Mouse (Mus musculus) layer of hippocampus, postnatal 36 days (tissue): ENCODE measurements around the gene Atf7ip. TPM values are rescaled to one million over a fixed set of nuclear protein-coding genes. Genes with fewer than 3 reads are reported as not detected.

Experiments
- DNase-seq, 2 experiments: peaks; one replicate each; pipeline ENCODE4 v3.0.0; 2022
- total RNA-seq, 2 experiments: library from RNA; stranded (reverse); gene quantifications; 2 replicates each; pipeline ENCODE4 v1.2.3; 2021

Gene Atf7ip
- total RNA-seq, 2 experiments from 2014 or later = 101 to 109 TPM

DNA sequence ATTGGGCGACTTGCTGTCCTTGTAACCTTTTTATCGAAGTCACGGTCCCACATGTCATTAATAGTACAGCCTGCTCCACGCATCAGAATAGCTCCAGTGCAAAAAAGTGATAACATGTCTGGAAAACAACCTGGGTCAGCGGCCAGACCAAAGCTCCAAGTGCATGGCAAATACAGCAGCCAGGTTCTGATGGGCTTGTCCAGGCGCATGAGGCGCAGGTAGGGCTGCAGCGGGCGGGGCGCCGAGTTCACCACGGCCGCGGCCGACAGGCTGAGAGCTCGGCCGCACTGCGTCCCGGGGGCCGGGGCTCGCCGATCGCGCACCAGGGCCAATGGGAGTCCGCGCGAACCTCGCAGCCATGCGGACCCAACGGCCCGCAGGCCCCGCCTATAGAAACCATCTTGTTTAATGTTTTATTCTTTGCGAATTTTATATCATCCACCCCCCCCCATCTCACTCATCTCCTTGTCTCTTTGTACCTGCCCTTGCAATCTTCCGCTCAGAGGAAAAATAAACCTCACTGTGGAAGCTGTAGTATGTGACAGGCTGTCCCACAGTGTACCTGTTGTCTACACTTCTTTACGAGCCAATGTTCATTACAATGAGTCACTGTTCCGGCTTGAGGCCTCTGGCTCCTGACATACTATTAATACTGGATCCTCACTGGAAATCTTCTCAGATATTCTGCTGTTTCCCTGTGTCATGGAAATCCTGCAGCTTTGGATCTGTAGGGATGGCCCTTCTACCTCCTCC, 19.0 kb upstream of the Atf7ip start:
- no peak for DNase-seq

DNA sequence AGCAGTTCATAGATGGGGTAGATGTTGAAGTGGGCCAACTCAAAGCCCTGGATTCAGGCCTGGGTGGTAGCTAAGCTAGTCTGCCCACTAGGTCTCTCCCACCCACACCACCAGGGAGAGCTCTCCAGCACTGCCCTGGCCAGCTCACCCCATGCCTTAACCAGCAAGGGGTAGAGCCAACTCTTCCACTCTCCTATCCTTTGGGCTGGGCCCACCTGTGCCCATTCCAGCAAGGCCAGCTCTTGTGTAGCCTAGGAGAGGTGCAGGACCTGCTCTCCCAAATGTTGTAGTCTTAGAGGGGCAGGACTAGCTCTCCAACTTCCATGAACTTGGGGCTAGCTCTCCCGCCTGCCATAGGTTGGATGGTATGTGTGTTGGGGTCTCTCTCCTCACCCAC, 18.4 kb upstream of the Atf7ip start:
- DNase-seq = no peak

DNA sequence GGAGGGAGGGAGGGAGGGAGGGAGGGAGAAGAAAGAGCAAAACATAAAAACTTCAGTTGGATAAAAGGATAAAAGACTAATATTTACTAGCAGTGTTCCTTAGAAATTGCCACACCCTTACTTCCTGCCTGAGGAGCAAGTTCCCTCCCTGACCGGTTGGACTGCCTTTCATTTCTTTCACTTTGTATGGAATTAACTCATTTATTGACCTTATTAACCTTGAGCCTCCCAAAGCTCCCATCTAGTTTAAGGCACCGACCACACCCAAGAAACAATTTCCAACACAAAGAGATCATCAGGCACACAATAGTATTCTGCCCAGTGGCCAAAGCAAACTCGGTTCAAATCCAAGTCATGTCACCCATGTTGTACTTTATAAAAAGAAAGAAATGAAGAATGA, 16.1 kb upstream of the Atf7ip start:
- DNase-seq = no peak

DNA sequence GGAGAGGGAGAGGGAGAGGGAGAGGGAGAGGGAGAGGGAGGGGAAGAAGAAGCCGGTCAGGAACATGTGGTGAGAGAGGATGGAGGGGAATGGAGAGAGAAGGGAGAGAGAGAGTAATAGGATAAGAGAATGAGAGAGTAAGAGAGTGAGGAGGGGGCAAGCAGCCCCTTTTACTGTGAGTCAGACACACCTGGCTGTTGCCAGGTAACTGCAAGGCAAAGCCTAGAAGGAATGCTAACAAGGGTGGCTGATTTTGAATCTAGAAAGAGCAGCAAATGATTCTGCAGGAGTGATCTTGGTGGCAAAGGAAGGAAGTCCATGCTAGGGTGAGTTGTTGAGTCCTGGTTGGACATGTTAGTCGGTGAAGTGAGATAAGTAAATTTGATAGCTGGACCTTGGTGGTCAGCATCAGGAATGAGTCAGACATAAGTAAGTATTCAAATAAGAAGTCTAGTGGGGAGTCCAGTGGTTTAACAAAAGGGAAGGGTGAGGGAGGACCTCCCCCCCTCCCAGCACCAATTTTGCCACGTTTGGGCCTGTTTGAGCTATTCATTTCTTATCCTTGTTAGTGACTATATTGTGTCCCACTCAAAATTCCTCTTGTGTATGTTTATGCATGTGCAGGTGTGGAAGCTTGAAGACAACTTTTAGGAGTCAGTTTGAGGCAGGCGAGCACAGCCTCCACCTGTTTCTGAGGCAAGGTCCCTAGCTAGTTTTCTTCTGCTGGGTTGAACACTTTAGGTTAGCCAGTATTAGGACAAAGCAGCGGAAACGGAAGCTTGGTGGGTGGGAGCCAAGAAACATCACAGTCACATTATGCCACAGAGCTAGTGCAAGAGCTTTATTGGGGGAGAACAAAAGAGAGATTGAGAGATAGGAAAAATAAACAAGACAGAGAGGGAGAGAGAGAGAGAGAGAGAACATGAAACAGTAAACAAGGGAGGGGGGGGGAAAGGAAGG, 15.2 kb upstream of the Atf7ip start:
- no peak for DNase-seq

DNA sequence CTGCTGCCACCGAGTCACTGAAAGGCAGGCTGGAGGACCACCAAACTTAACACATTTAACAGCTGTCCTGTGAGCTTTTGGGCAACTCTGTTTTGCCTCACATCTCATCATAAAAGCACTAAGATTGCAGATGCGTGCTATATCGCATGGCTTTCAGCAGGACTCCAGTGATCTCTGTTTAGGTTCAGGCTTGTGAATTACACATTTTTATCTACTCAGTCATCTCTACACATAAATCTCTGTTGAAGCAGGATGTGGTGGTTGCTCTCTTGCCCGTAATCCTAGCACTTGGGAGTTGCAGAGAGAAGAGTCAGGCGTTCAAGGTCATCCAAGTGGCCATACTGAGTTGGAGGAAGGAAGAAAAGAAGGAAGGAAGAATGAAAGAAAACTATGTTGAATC, 14.3 kb upstream of the Atf7ip start:
- no peak for DNase-seq

DNA sequence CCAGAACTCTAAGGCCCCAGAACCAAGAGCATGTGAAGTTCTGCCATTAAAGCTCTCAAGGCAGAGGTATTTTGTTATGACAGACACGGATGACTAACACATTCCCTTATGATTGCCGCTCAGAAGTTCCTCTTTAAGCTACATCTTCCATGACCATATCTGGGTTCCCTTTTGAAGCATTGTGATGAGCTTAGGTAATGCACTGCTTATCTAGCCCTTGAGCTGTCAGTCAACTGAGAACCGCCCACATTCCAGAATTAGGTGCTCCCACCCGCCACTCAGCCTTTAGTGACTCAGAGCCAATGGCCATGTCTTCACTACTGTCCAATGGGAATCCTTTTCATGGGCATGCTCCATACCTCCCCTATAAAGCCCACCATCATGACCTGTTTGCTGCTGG, 13.7 kb upstream of the Atf7ip start:
- no peak for DNase-seq

DNA sequence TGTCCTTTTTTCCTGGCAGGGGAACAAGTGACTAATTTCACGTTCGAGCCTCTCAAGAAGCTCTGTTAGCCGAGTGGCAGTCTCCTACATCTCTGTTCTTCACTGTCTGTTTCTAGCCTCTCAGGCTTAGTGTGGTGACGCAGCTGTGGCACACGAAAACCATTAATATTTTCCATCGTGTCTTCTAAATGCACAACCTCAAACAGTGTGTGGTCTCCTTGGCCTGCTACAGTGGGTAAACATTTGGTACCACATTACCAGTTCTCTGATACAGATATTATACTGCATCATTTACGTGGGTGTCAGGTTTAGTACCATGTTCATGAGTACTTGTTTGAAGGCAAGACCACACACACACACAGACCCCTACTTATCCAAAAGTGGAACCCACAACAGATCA, 12.5 kb upstream of the Atf7ip start:
- no peak for DNase-seq

DNA sequence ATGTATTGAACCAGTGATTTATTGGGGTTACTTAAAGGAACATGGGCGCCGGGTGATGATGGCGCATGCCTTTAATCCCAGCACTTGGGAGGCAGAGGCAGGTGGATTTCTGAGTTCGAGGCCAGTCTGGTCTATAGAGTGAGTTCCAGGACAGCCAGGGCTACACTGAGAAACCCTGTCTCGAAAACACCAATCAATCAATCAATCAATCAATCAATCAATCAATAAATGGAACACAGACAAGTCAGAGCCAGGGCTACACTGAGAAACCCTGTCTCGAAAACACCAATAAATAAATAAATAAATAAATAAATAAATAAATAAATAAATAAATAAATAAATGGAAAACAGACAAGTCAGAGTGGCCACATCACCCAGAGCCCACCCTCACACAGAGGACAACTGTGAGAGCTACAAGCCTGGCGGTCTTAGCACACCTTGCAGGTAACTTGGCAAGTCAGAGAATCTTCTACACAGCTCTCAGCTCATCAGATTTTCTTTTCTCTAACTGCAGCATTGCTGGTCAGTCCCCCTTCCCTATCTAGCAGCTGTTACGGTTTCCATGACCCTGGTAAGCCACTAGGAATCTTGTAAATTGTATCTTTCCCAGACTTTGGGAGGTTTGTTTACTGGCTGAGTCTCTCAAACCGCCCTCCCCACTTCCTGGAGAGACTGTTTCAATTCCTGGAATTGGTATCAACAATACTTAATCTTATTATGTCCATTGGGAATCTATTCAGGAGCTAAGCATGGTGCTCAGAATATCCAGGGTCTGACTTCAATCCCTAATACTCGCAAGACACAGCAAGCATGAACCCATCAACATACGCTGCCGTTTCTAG, 11.8 kb upstream of the Atf7ip start:
- DNase-seq = no peak

DNA sequence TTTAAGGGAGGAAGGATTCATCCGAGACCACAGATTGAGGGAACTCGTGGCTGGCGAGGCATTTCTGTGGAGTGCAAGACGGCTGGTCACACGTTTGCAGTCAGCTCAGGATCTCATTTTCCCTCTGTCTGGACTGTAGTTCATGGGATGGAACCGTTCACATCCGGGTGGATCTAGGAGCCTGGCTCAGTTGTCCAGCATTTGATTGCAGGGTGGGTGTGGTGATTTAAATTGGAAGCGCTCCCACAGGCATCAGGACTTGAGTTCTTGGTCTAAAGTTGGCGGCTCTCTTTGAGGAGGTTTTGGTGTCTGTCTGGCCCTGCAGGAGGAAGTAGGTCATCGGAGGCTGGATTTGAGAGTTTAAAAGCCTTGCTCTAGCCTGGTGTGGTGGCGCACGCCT, 10.9 kb upstream of the Atf7ip start:
- no peak for DNase-seq

DNA sequence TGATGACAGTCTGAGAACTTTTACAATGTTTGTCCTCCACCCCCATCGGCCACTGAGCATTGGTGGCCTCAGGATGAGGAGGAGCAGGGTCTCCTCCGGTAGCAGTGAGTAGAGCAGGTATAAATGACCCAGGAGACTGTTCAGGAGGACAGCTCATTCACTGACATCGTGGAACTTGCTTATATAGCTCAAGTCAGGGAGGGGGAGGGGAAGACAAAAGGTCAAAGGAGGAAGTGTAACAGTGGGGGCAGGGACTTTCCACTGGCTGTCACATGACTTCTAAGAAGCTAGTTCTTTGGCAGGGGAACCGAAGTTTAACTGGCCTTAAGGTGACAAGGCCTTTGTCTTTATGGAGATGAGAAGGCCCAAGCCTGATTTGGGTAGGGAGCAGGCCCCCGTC, 8.2 kb upstream of the Atf7ip start:
- DNase-seq = no peak

DNA sequence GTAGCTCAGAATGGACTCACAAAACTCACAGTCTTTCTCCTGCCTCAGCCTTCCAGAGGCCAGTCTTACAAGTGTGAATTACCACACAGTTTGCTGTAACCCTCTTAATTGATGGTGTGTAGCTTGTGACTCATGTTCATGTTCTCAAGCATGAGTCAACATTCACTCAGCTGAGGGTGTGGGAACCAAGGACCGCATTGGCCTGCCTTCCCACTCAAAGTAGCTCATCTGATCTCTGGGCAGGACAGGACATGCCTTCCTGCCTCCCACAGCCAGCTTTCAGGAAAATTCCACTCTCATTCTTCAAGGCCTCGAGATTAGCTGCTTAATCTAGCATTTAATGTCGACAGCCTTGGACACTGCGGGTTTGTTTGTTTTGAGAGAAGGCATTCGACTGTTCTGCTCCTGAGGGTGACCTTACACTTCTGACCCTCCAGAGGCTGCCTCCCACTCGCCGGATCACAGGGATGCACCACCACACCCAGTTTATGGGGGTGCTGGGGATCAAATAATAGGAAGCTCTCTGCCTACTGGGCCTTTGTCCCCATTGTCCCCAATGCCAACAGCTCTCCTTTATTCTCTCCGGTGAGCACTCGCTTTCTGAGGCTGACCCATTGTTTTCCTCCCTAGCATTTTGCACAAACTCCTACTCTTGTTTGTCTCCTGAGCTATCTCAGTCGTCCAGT, 6.5 kb upstream of the Atf7ip start:
- no peak for DNase-seq

DNA sequence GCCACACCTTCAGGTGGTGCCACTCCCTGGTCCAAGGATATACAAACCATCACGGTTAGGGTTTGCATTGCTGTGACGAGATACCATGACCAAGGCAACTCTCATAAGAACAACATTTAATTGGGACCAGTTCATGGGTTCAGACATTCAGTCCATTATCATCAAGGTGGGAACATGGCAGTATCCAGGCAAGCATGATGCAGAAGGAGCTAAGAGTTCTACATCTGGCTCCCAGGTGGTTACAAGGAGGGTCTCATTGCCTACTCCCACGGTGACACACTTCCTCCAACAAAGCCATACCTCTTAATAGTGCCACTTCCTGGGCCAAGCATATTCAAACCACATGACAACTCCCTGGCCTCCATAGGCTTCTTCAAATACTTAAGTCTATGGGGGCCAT, 2.7 kb downstream of the Atf7ip start:
- no peak for DNase-seq

DNA sequence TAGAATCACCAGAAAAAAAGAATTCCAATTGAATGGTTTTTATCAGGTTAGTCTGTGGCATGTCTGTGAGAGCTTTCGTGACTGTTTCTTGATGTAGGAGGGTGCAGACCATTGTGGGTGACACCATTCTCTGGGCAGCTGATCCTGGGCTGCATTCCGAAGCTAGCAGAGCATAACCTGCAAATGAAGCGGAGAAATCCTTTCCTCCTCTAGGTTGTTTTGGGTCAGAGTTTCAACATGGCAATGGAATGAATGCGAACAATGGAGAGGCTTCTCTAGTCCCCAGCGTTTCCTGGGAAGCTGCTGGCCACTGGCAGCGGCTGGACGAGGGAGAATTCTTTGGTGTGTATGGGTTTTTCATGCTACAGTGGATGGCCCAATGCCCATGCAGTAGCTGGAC, 5.0 kb downstream of the Atf7ip start:
- DNase-seq = no peak

DNA sequence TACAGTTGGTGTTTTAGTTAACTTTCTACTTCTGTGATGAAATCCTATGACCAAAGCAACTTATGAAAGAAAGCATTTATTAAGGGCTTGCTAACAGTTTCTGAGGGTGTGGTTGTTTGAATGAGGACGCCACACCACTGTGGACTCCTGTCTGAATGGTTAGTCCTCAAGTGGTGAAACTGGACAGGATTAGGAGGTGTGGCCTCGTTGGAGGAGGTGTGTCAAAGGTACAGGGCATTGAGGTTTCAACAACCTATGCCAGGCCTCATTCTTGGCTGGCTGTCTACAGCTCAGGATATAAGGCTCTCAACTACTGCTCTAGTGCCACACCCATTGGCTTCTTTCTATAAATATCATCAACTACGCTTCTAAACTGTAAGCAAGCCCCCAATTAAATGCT, 6.4 kb downstream of the Atf7ip start:
- DNase-seq = no peak

DNA sequence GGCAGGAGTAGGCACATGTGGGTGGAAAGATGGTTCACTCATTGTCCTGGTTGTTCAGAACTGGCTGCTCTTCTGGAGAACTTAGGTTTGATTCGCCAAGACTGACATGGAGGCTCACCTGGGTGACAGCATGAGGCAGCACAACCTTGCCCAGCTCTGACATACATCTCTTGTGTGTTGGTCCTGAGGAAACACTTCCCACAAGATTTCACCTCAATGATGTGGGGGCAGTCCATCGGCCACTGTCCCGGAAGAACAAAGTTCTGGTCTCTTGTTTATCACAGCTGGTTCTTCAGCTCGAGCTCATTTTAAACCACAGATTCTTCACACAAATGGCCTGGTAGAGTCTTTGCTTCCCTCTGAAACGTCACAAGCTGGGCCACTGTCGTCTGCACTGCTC, 10.7 kb downstream of the Atf7ip start:
- DNase-seq = no peak

DNA sequence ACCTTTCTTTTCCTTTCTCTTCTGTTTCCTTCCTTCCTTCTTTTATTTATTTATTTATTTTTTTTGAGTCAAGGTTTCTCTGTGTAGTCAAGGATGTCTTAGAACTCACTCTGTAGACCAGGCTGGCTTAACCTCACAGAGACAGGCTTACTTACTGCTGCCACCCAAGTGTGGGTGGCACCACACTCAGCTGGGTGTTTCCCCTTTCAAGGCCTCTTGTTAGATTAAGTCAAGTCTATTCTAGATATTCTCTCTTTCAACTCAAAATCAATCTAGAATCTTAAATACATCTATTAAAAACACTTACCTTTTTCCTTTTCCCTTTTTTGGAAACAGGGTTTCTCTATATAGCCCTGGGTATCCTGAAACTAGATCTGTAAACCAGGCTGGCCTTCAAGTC, 11.3 kb downstream of the Atf7ip start:
- no peak for DNase-seq

DNA sequence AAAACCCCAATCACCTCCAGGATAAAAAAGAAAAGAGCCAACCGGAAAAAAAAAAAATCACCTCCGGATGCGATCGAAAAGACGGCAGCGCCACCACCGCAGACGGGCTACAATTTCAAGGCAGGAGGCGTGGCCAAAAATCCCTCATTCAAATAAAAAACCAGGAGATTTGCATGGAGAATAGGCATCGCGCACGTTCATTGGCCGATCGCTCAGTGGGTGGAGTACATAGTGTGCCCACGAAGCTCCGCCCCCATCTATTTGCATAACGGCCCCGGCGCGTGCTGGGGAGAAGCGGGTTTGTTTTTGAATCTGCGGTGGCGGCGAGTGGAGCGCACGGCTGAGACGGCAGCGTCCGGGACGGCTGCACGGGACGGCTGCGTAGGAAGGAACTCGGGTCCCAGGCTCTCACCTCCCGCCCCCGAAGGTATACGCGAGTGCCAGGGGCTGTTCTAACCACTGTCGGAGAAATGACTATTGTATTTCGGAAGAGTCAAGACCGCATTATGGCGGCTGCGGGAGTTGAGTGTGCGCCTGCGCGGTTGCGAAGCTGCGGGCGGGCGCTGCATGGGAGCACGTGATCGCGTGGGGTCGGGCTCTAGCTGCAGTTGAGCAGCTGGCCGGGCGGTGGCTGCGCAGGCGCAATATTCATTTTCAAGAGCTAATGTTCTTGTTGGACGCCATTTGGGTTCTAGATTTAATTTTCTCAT, 12.7 kb downstream of the Atf7ip start:
- peak; percentile 94 for DNase-seq

DNA sequence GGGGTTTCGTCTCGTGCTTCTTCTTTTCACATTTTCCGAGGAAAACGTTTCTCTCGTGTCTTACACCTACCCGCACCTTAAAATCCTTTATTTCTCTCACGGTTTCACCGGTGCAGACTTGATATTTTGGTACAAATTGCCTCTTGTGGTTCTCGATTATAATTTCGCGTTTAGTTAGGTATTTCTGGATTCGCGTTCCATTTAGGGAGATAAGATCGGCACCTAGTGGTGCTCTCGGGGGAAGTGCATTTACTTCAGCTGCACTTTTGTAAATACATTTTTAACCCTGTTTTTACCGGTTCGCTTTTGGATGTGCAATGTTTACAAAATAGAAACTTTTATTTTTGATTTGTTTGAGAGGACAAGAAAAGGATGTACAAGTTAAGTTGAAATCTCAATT, 13.3 kb downstream of the Atf7ip start:
- DNase-seq = no peak

DNA sequence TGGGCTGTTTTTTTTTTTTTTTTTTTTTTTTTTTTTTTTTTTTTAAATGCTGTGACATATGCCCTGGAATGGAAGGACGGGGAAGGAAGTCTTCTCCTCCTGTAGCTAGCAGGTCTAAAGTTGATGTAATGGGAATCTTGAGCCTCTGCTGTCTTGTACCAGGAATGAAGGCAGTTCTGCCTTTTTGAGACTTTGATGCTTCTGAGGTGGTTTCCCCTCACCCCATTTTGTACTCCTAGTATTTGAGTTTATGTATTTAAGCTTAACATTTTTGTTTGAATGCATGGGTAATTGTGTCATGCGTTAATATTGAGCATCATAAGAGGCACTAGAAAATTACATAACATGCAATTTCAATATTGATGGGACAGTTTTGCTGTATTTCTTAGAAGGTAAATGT, 14.4 kb downstream of the Atf7ip start:
- no peak for DNase-seq

DNA sequence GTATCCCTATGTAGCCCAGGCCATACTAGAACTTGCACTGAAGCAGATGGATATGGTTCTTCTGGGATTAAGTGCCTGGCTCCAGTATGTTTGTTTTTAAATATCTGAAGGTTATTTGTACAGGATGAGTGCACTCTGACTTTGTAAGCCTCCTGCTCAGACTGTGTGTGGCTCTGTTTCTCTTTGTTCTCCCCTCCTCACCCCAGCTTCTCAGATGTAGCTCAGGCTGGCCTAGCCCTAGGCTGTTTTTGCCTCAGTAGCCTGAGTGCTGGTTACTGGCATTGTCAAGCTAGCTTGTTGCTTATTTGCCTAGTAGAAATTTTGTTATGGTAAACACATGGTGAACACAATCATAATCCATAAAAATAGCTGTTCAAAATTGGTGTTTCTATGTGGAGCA, 15.7 kb downstream of the Atf7ip start:
- no peak for DNase-seq

DNA sequence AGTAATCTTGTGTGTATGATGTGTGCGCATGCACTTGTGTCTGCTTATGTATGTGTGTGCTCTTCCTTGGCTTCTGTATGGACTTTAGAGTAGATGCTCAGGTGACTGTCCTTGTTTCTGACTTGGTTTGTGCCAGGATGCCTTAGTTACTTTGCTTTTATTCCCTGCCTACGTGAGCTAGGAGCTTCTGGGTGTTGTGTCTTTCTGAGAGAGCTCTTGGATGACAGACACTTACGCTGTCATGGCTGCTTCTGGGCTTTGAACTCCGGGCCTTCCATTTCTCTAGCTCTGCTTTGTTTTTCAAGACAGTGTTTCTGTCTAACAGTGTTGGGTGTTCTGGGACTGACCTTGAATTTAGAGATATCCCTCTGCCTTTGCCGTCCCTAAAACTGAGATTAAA, 16.7 kb downstream of the Atf7ip start:
- no peak for DNase-seq

DNA sequence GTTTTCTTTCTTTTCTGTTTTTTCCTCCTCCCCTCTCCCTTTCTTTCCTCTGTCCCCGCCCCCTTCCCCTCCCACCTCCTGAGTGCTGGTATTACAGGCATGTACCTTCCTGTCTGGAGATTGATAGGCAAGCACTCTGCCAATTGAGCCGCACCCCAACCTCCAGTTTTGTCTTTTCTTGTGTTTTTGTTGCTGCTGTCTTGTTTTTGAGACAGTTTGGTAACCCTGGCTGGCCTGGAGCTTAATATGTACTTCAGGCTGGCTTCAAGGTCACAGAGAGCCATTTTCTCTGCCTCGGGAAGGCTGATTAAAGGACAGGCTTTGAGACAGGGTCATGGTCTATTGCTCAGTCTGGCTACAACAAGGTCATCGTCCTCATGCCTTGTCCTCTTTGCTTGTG, 18.8 kb downstream of the Atf7ip start:
- no peak for DNase-seq
